Mouse (Mus musculus) embryonic stem cell, embryonic (primary cell): ENCODE data around the gene Gmfb.

Experiments
- CTCF ChIA-PET, 4 experiments: fragments of 300-600 bp in 2 of 4; fragments of 350-600 bp in 2 of 4; sonication (Branson Sonifier 250); formaldehyde crosslinking; loops; one replicate each; lab custom pipeline; 2022; ENCODE audit warnings: inconsistent platforms in 2 of 4; lab: Charles Lee
- POLR2A ChIA-PET, 4 experiments: fragments of 300-600 bp in 2 of 4; fragments of 350-600 bp in 2 of 4; sonication (Branson Sonifier 250); formaldehyde crosslinking; loops; one replicate each; lab custom pipeline; 2022; ENCODE audit warnings: antibody characterized with exemption in 4 of 4, inconsistent platforms in 1 of 4; lab: Charles Lee

Gene Gmfb

DNA sequence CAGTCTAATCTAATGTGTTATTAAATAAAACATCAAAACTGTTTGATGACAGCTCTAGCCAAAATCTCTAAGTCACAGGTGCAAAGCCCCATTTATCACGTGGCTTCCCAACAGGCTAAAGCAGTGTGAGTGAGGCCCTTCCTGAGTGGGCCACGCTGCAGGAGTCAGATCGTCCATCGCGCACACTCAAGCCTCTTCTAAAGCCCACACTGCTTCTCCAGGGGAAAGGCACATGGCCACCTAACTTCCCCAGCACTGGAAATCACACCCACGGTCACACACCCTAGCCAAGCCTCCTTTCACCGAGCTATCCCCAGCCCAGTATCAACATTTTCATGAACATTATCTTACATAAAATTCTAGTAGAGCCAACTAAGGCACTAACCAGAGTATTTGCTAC lies 41.0 kb downstream of the Gmfb start:
- ChIA-PET POLR2A (interaction anchor here in 2 of 4 experiments (1.2 to 10.0 kb wide), 4 partner anchors 7 to 23 kb away, joined by 3 to 99 read pairs (median 3); no protein-coding TSS in a partner anchor), CTCF (interaction anchor here in 1 of 4 experiments (0.7 kb wide), 1 partner anchor 1850 kb away, joined by 14 read pairs; no protein-coding TSS in a partner anchor)

DNA sequence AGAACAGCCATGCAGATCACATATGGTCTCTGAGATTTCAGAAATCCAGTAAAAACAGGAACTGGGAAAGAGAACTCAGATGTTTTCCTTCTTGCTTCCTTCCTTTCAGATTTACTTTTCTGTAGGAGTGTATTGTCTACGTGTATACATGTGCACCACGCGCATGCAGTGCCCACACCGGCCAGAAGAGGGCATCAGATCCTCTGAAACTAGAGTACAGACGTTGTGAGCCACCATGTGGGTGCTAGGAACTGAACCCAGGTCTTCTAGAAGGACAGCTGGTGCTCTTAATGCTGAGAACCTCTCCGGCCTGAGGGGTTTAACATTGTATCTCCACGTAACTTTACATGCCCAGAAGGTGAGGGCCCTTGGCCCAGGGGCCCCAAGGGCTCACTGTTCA lies 42.8 kb downstream of the Gmfb start:
- ChIA-PET CTCF (no interaction called here), POLR2A (interaction anchor here in 2 of 4 experiments (0.8 to 10.4 kb wide), 4 partner anchors 5 to 41 kb away, joined by 3 to 99 read pairs (median 52); partner anchors contain the start of gene Cnih1 (in 1 of the 2))

DNA sequence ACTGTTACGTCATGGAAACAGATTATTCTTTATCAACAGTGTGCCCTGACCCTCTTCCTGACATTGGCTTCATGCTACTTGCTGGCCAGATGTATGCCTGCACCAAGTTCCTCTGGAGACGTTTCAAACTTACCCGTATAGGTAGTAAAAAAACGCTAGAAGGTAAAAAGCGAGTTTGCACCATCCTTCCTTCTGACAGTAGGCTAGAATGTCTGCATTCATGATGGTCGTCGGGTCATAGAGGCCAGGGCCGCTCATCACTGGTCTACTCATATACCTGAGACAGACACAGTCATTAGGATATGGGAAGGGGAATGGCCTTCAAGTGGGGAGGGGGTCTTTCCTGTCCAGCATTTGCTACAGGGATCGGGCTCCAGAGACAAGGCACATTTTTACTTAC lies 43.3 kb downstream of the Gmfb start:
- ChIA-PET POLR2A (interaction anchor here in 1 of 4 experiments (10.4 kb wide), 1 partner anchor 5 kb away, joined by 99 read pairs; the partner anchor contains the start of gene Cnih1), CTCF (interaction anchor here in 1 of 4 experiments (1.1 kb wide), 1 partner anchor 9 kb away, joined by 4 read pairs; the partner anchor contains the start of gene Cnih1)

DNA sequence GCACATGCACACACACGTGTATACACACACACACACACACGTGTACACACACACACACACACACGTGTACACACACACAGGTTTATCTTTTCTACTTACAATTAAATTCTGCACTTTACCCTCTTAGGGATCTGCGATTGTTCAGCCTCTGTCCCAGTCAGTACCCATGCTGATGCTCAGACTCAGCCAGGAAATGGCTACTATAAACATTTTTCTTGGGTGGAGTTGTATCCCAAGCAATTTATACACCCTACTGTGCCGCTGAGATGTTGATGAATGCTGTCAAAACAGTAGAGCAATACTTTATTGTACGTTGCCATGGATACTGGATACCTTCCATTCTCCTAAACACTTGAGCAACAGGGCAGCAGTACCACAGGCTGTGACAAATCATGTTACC lies 52.0 kb downstream of the Gmfb start:
- CTCF ChIA-PET: interaction anchor here in 1 of 4 experiments (0.7 kb wide), 1 partner anchor 14 kb away, joined by 5 read pairs; no protein-coding TSS in a partner anchor
- POLR2A ChIA-PET: interaction anchor here in 2 of 4 experiments (0.5 to 10.4 kb wide), 4 partner anchors 9 to 395 kb away, joined by 3 to 99 read pairs (median 6); partner anchors contain the start of genes Cdkn3 (in 1 of the 2) and Cnih1 (in 1 of the 2)

DNA sequence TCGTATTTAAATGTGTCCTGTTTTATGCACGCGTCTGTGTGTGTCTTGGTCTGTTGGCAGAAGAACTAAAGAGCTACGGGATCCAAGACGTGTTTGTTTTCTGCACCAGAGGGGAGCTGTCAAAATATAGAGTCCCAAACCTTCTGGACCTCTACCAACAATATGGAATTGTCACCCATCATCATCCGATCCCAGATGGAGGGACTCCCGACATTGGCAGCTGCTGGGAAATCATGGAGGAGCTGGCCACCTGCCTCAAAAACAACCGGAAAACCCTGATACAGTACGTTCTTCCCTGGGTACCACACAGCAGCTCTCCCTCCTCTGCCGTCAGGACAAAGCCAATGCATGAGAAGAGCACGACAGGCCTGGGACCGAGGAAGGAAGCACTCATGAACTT lies 54.9 kb downstream of the Gmfb start:
- ChIA-PET POLR2A (interaction anchor here in 2 of 4 experiments (1.2 to 1.5 kb wide), 2 partner anchors 10 to 21 kb away, joined by 3 to 5 read pairs; partner anchors contain the start of gene Cnih1 (in 1 of the 2)), CTCF (interaction anchor here in 1 of 4 experiments (1.2 kb wide), 1 partner anchor 21 kb away, joined by 3 read pairs; the partner anchor contains the start of gene Cnih1)

DNA sequence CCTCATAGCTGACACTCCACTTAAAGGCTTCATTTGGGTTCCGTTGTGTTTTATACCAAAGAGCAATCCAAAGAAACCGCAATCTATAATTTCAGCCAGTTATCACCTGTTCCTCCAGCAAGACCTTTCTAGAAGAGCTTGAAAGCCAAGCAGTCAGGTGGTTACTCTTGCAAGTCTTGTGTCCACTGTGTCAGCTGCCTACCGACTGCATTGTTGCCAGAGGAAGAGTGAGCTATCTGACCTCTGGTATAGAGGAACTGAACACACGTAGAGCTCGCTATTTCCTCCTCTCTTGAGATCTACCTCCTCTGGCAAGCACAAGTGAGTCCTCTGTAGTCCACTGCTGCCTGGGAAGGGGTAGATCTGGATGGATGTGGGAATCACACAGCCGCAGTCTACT lies 60.9 kb downstream of the Gmfb start:
- ChIA-PET POLR2A (interaction anchor here (0.8 to 2.4 kb wide), 14 partner anchors 8 to 653 kb away, joined by 3 to 13 read pairs (median 3); partner anchors contain the start of genes Cnih1 (in 2 of the 4) and Cgrrf1 (in 1 of the 4)), CTCF (no interaction called here)

DNA sequence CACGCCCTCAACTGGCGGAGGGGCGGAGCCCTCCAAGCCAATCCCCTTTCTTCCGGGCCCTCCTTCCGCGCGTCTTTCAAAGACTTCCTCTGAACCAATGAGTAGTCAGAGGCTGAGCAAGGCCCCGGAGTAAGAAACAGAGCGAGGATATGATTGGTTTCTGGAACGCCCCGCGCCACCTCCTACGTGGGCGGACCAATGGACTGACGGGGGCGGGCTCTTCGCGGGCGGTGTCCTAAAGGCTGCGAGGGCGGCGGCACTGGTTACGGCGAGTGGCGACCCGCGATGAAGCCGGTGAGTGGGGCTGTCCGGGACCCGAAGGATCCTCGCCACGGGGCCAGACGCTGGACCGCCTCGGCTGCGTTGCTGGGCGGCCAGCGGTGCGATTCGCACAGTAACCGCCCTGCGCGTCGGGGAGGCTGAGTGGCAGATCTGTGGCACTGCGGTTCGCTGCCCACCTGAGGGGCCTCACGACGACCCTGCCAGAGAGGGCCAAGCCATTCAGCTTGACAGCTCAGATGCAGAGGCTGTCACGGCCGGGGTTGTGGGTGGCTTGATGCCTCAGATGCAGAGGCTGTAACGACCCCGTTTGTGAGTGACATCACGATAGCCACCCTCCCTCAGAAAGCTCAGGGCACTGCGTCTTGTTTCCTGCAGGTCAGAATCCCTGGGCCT lies 61.5 kb downstream of the Gmfb start, which contains the start of gene Cdkn3:
Gene Cdkn3, plus strand, starts transcription at position 187 of the 675 bp plus-strand sequence.
- POLR2A ChIA-PET: interaction anchor here (0.6 to 2.4 kb wide), 14 partner anchors 8 to 653 kb away, joined by 3 to 13 read pairs (median 3); partner anchors contain the start of genes Cnih1 (in 2 of the 4) and Cgrrf1 (in 1 of the 4)
- CTCF ChIA-PET: no interaction called here

DNA sequence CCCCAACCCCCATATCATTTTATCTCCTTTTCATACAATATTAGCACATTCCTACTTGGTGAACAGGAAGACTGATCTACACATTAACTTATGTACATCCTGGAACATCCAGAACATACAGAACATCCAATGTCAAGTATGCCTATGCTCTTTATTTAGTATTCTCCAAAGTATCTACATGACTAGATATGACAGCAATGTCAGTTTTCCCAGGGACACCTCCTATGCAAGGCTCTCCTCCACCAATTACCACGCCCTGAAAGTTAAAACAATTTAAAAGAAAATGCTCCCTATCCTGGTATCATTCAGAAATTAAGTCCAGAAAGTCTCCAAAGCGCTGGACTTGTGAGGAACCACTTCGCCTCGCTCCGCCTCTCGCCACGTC lies 62.1 kb downstream of the Gmfb start:
- CTCF ChIA-PET: no interaction called here
- POLR2A ChIA-PET: no interaction called here
